Mouse (Mus musculus): ENCODE data around the gene Vmn1r234. TPM values are rescaled to one million over a fixed set of nuclear protein-coding genes. Genes with fewer than 3 reads are reported as not detected.
"Not testable (repeated sequence)": the region's sequence is repeated elsewhere in the genome, so short reads cannot be mapped to it uniquely, and the experiment has no call there.

Gene Vmn1r234
- not detected in 2 replicates for polyA plus RNA-seq (2016; fragmentation: Nextera tagmentation; extraction: Ambion mirVana)

GRCm38 (mm10) chr17:21225787-21226186 lies at the start of gene Vmn1r234:
Vmn1r234 (plus strand) TSS chr17:21226087.
- Histone ChIP-seq H3K4me3 (no peak within 1 kb of the TSS), H3K27me3 (replicated peaks; ENCODE audit: low read depth, poor library complexity, severe bottlenecking) (no peaks in the 10 kb centered on the region), H3K27ac (replicated peaks) (no peak within 1 kb of the TSS), H3K36me3 (replicated peaks) (no peaks in the 10 kb centered on the region), H3K4me1 (no peaks in the 10 kb centered on the region), H3K9me3 (peaks cover 4% of the 10 kb centered on the region; the same call in 1 of the 2 replicates)
- no peak for DNase-seq (ENCODE audit: low spot score)
- 75% methylated on average over 1 of the region's 1 CpGs for WGBS

- not testable (repeated sequence) for DNase-seq (ENCODE audit: low spot score)
- 83% methylated on average over 1 of the region's 1 CpGs for WGBS
Observed at GRCm38 (mm10) chr17:21211081-21211480, 14.8 kb upstream of the Vmn1r234 start.

GRCm38 (mm10) chr17:21231654-21232053 lies 5.8 kb downstream of the Vmn1r234 start:
- no peaks in the 10 kb centered on the region for H3K36me3 ChIP-seq (replicated peaks)
- H3K27me3 ChIP-seq (replicated peaks; ENCODE audit: low read depth, poor library complexity, severe bottlenecking) = no peaks in the 10 kb centered on the region
- 31% methylated on average over 9 of the region's 9 CpGs for WGBS

More at GRCm38 (mm10) chr17:21211081-21211480, 14.8 kb upstream of the Vmn1r234 start:
- not testable (repeated sequence) for H3K27ac ChIP-seq (replicated peaks); H3K4me3 ChIP-seq; H3K27me3 ChIP-seq (replicated peaks; ENCODE audit: low read depth, poor library complexity, severe bottlenecking); H3K36me3 ChIP-seq (replicated peaks); H3K4me1 ChIP-seq
- peaks cover 20% of the 10 kb centered on the region for H3K9me3 ChIP-seq

GRCm38 (mm10) chr17:21256111-21256510 lies 30.2 kb downstream of the Vmn1r234 start, which contains the start of gene Vmn1r235:
Vmn1r235 (plus strand) TSS chr17:21256411.
- H3K4me1 ChIP-seq = no peaks in the 10 kb centered on the region
- no peaks in the 10 kb centered on the region for H3K27me3 ChIP-seq (replicated peaks; ENCODE audit: low read depth, poor library complexity, severe bottlenecking)
- H3K9me3 ChIP-seq = 0 out of 2 replicates have a peak, but pooled peaks cover 8% of the 10 kb centered on the region
- H3K27ac ChIP-seq (replicated peaks) = no peak within 1 kb of the TSS
- no peak within 1 kb of the TSS for H3K4me3 ChIP-seq
- H3K36me3 ChIP-seq (replicated peaks) = no peaks in the 10 kb centered on the region
- no peak for DNase-seq (ENCODE audit: low spot score)

More at GRCm38 (mm10) chr17:21231654-21232053, 5.8 kb downstream of the Vmn1r234 start:
- DNase-seq (ENCODE audit: low spot score) = peak; percentile 40
- Histone ChIP-seq H3K4me1 (no peaks in the 10 kb centered on the region), H3K27ac (replicated peaks) (no peak overlapping the region), H3K4me3 (no peak overlapping the region), H3K9me3 (0 out of 2 replicates have a peak, but pooled peaks cover 4% of the 10 kb centered on the region)

- Histone ChIP-seq H3K27ac (replicated peaks) (no peak overlapping the region), H3K36me3 (replicated peaks) (no peaks in the 10 kb centered on the region), H3K9me3 (0 out of 2 replicates have a peak, but pooled peaks cover 3% of the 10 kb centered on the region), H3K27me3 (replicated peaks; ENCODE audit: low read depth, poor library complexity, severe bottlenecking) (no peaks in the 10 kb centered on the region), H3K4me3 (no peak overlapping the region), H3K4me1 (no peaks in the 10 kb centered on the region)
- peak; percentile 8 for DNase-seq (ENCODE audit: low spot score)
- 17% methylated on average over 4 of the region's 4 CpGs for WGBS
Observed at GRCm38 (mm10) chr17:21272103-21272502, 46.2 kb downstream of the Vmn1r234 start.

- Histone ChIP-seq H3K9me3 (0 out of 2 replicates have a peak, but pooled peaks cover 3% of the 10 kb centered on the region), H3K4me1 (no peaks in the 10 kb centered on the region), H3K36me3 (replicated peaks) (no peaks in the 10 kb centered on the region), H3K27ac (replicated peaks) (no peak within 1 kb of the TSS), H3K4me3 (no peak within 1 kb of the TSS), H3K27me3 (replicated peaks; ENCODE audit: low read depth, poor library complexity, severe bottlenecking) (no peaks in the 10 kb centered on the region)
- 80% methylated on average over 3 of the region's 3 CpGs for WGBS
- no peak for DNase-seq (ENCODE audit: low spot score)
Observed at GRCm38 (mm10) chr17:21282642-21283041, 56.8 kb downstream of the Vmn1r234 start, which contains the start of gene Vmn1r236. Vmn1r236 (plus strand) TSS chr17:21282942.

GRCm38 (mm10) chr17:21284395-21284794 lies 58.5 kb downstream of the Vmn1r234 start:
- DNase-seq (ENCODE audit: low spot score) = no peak
- H3K9me3 ChIP-seq = 0 out of 2 replicates have a peak, but pooled peaks cover 3% of the 10 kb centered on the region
- no peak overlapping the region for H3K4me3 ChIP-seq
- H3K4me1 ChIP-seq = no peaks in the 10 kb centered on the region
- no peaks in the 10 kb centered on the region for H3K36me3 ChIP-seq (replicated peaks)
- H3K27me3 ChIP-seq (replicated peaks; ENCODE audit: low read depth, poor library complexity, severe bottlenecking) = no peaks in the 10 kb centered on the region
- H3K27ac ChIP-seq (replicated peaks) = no peak overlapping the region

Small RNA genes within 50 kb of the gene (microRNA-seq; reads per million reads assigned to microRNA genes)
- gene Gm26384 = not detected

Other genes with a start within 250 kb of the Vmn1r234 start
- not detected in 2 replicates for gene Vmn1r233, start 229.6 kb upstream of the Vmn1r234 start, polyA plus RNA-seq (2016; fragmentation: Nextera tagmentation; extraction: Ambion mirVana)
- 18.0 and 18.1 TPM in 2 replicates for gene Zfp160, start 217.2 kb upstream of the Vmn1r234 start, polyA plus RNA-seq (2016; fragmentation: Nextera tagmentation; extraction: Ambion mirVana)
- gene Vmn1r235, start 30.3 kb downstream of the Vmn1r234 start, polyA plus RNA-seq (2016; fragmentation: Nextera tagmentation; extraction: Ambion mirVana) = not detected in 2 replicates
- not detected in 2 replicates for gene Vmn1r236, start 56.9 kb downstream of the Vmn1r234 start, polyA plus RNA-seq (2016; fragmentation: Nextera tagmentation; extraction: Ambion mirVana)
- gene Vmn1r237, start 85.8 kb downstream of the Vmn1r234 start, polyA plus RNA-seq (2016; fragmentation: Nextera tagmentation; extraction: Ambion mirVana) = not detected in 2 replicates
- 1.9 and 2.9 TPM in 2 replicates for gene Zfp677, start 157.7 kb downstream of the Vmn1r234 start, polyA plus RNA-seq (2016; fragmentation: Nextera tagmentation; extraction: Ambion mirVana)
- gene Zfp54, start 197.1 kb downstream of the Vmn1r234 start, polyA plus RNA-seq (2016; fragmentation: Nextera tagmentation; extraction: Ambion mirVana) = 3.2 and 4.1 TPM in 2 replicates
- 15.6 and 15.7 TPM in 2 replicates for gene Zfp51, start 224.3 kb downstream of the Vmn1r234 start, polyA plus RNA-seq (2016; fragmentation: Nextera tagmentation; extraction: Ambion mirVana)